Mouse (Mus musculus) mouse embryonic stem cell (cell line): ENCODE data around the gene Gm20481.
"Not testable (repeated sequence)": the region's sequence is repeated elsewhere in the genome, so short reads cannot be mapped to it uniquely, and the experiment has no call there.

Experiments used
- in situ Hi-C, 2 experiments: fragments of 300-500 bp; cut with MboI; formaldehyde crosslinking; loops; 1 replicate in 1 of 2; 3 replicates in 1 of 2; pipeline ENCODE4 v1.14.3; 2019 to 2020; ENCODE audit warnings: low sequenced_read_pairs in 2 of 2, low pct_unique_long_range_greater_than_20kb in 1 of 2, mixed read lengths in 1 of 2; ENCODE audit not compliant: unreplicated experiment in 1 of 2

Gm20481 gene

GRCm38 (mm10) chr17:34948721-34949552, 20.8 kb upstream of the Gm20481 start:
- in situ Hi-C loops: loop anchor here in 1 of 2 experiments (10.0 to 25.0 kb wide), 2 partner anchors 237 to 304 kb away; partner anchors contain the start of genes Atf6b and Fkbpl

DNA sequence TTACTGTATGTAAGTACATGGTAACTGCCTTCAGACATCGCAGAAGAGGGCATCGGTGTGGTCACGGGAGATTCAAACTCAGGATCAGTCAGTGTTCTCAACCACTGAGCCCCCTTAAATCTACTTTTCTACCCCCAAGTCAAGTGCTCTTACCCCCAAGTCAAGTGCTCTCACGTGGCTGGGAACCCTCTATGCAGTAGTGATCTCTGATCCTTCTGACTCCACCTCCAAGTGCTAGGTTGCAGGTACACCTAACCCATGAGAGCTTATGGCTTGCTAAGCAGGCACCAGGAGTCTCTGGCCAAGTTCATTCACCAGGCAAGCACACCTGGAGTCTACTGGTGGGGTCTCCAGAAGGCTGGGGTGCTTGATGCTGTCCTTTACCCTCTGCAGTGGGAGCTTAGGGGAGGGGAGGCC, 20.2 kb upstream of the Gm20481 start:
- in situ Hi-C loops: loop anchor here in 1 of 2 experiments (10.0 to 25.0 kb wide), 2 partner anchors 237 to 305 kb away; partner anchors contain the start of genes Atf6b and Fkbpl

DNA sequence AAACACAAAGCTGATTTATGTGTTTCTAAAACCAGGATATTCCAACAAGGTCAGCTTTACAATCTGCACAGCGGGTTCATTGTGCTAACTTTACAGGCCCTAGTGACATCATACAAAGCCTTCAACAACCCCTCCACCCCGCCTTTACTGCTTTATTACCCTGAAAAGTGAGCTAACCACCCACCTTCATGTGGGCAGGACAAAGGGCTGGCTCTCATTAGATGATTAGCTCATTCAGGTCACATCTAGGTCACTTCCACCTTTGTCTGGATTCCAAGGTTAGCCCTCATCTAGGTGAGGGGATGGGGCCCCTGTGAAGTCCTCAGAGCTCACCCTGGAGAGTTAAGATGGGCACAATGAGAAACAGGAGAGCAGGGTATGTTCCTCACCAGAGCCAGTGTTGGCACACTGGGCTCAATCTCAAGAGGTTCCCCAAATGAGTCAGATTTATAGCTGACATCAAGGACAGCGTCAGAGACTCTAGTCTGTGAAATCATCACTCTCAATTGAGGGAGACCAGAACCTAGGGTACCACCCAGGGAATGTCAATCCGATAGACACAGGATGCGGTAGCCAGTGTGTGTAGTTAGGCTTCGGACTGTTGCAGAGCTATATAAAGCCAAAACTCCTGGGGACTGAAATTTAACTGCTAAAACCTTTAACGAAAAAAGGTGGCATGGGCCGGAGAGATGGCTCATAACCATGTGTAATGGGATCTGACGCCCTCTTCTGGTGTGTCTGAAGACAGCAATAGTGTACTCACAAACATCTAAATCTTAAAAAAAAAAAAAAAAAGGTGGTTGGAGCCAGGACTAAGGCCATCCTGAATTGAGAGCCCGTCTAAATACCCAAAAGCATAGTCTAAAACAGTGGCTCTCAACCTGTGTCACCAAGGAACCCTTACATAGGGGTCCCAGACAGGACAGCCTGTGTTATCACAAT, 18.9 kb upstream of the Gm20481 start:
- in situ Hi-C loops: no loop called here

DNA sequence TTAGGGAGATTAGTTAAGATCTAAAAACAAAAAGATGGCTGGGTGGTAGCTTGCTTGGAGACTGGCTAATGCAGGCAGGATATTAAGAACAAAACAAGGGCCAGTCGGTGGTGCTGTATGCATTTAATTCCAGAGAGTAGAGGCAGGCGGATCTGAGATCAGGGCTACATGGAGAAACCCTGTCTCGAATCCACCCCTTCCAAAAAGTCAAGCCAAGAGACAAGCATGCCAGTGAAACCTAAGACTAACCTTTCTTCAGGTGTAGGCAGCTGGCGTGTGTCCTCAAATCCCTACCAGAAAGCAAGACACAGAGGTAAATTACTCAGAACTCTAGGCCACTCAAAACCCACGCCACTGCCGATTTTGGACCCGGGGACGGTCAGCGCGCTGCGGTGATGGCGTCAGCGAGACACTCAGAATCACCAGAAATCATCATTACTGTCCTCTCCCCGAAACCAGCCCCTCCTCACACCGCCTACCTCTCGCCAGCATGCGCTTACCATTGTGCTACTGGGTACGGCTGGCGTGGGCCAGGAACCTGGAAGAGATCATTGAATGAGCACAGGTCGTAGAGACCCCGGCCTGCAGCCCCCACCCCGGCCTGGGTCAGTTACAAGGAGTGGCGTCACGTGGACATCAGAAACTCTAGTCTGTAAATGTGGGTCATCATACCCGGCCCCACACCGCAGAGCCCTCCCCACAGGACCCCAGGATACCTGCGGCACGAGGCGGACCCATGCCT, 17.9 kb upstream of the Gm20481 start:
- in situ Hi-C loops: no loop called here

GRCm38 (mm10) chr17:34952378-34953040, 17.2 kb upstream of the Gm20481 start:
- in situ Hi-C loops: no loop called here

GRCm38 (mm10) chr17:34953258-34953657, 16.5 kb upstream of the Gm20481 start:
- in situ Hi-C loops: no loop called here

GRCm38 (mm10) chr17:34953904-34954303, 15.8 kb upstream of the Gm20481 start:
- in situ Hi-C loops: no loop called here

DNA sequence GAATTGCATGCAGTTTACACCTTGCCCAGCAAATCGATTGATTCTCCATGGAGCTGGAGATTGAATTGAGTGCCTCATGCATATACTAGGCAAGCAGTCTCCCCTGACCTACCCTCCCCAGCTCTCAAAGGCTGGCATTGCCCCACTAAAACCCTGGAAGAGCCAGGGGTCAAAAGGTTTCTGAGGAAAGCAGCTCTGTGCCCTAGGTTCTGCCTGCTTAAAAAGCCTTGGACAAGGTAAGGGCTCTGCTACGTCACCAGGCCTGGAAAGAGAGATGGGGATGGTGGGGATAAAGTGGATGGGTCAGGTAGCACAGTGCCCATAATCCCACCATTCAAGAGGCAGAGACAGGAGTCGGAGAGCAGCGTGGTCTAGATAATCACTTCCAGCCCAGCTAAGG, 14.9 kb upstream of the Gm20481 start:
- in situ Hi-C loops: no loop called here

DNA sequence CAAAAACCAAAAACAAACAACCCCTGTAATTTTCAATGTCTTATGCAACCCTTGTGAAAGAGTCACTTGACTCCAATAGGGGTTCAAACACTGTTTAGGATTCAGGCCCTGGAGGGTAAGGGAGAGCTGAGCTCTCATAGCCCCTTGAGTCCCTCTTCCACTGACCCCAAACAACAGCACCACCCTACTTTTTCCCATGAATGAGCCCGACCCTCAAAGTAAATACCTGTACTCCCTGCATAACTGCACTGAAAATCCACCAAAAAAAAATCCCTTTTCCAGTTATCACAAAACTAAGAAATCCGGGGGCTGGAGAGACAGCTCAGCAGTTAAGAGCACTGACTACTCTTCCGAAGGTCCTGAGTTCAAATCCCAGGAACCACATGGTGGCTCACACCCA, 13.8 kb upstream of the Gm20481 start:
- in situ Hi-C loops: no loop called here

DNA sequence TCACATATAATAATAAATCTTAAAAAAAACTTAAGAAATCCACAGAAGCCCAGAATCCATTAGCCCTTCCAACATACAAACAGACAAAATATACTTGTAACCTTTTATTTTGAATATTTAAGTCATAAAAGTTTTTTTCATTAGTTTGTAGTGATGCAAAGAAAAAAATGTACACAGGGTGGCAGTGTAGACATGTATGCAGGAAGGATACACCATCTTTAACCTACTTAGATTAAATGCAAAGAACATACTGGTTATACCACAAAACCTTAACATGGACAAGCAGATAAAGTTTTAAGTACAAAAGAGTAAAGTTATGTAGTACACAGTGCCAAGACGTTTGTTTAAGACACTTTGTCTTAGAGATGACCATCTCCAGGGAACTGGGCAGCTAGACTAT, 13.4 kb upstream of the Gm20481 start:
- in situ Hi-C loops: no loop called here

DNA sequence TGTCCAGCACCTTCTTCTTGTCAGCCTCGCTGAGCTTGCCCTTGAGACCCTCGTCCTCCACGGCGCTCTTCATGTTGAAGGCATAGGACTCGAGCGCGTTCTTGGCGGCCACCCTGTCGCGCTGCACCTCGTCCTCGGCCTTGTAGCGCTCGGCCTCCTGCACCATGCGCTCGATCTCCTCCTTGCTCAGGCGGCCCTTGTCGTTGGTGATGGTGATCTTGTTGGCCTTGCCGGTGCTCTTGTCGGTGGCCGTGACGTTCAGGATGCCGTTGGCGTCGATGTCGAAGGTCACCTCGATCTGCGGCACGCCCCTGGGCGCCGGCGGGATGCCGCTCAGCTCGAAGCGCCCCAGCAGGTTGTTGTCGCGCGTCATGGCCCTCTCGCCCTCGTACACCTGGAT, 12.4 kb upstream of the Gm20481 start:
- in situ Hi-C loops: not testable (repeated sequence)

GRCm38 (mm10) chr17:34957966-34958365, 11.7 kb upstream of the Gm20481 start:
- in situ Hi-C loops: not testable (repeated sequence)

DNA sequence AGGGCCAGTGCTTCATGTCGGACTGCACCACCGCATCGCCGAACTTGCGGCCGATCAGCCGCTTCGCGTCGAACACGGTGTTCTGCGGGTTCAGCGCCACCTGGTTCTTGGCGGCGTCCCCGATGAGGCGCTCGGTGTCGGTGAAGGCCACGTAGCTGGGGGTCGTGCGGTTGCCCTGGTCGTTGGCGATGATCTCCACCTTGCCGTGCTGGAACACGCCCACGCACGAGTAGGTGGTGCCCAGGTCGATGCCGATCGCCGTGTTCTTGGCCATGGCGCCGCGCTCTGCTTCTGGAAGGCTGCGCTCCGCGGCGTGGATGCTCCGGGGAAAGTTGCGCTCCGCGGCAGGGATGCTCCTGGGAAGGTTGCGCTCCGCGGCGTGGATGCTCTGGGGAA, 11.0 kb upstream of the Gm20481 start:
- in situ Hi-C loops: not testable (repeated sequence)

DNA sequence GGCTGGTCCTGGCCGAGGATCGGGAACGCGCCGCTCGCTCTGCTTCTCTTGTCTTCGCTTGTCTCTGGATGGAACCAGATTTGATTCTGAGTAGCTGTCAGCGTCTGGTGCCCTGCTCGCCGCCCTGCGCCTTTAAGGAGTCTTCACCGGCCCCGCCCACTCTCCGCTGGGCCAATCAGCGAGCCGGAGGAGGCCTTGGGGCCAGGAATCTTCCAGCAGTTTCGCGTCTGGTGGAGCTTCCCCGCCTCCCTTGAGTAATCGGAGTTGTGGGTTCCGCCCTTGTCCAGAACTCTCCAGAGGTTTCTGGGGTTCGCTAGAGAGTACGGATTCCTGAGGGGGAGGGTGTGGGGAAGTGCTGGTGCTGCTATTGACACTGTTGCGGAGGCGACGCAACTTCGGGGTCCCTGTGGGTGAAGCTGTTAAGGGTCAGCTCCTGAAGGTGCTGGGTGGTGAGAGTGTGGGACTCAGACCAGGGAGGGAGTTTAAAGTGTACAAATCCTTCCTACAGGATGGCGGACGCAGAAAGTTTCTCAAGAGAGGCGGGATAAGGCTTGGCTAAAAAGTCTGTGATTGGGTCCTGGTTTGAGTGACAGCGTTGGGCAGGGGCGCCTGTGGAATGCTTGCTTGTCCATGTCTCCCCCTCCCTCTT, 10.5 kb upstream of the Gm20481 start, which contains the start of gene Hspa1b:
Gene Hspa1b (minus strand): TSS at position 109 of the 649 bp plus-strand sequence.
- in situ Hi-C loops: not testable (repeated sequence)

DNA sequence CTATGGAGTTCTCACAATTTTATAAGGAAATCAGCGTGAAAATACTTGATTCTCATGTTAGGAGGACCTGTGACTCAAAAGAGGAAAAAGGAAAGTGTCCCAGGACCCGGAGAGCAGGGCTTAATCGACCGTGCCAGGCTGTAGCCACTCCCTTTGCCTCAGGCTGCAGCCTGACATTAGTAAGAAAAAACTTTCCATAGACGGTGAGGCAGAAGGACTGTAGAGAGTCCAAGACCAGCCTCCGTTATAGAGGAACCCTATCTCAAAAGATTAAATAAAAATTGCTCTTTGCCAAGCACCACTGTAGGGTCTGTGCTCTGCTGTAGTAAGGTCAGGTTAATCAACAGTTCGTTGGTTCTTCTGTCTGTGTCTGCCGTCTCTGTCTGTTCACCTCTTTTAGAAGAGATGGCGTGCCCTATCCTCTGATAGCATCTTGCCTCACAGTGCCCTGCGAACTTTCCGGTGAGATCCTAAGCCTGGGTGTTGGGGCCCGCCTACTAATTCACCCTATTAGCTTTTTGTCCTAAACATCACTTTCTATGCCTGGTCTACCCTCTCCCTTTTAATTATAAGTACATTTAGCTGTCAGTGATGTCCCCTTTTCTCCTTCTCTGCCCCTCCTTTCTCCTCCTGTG, 9.7 kb upstream of the Gm20481 start:
- in situ Hi-C loops: no loop called here

GRCm38 (mm10) chr17:34960702-34961493, 8.8 kb upstream of the Gm20481 start:
- in situ Hi-C loops: no loop called here
